Mouse (Mus musculus) myocyte (in vitro differentiated cells): ENCODE data around the gene Nlrc3. TPM values are rescaled to one million over a fixed set of nuclear protein-coding genes. Genes with fewer than 3 reads are reported as not detected.

Source experiments
- H3K27me3 ChIP-seq: one replicate; pipeline ENCODE4 v1.6.1; 2011; ENCODE audit not compliant: control insufficient read depth, insufficient read depth, insufficient read length
- H3K36me3 ChIP-seq: one replicate; pipeline ENCODE4 v1.6.1; 2011; ENCODE audit not compliant: control insufficient read depth, insufficient read depth
- H3K4me2 ChIP-seq: one replicate; pipeline ENCODE4 v1.6.1; 2011; ENCODE audit warnings: low read depth, control low read depth
- H3K4me3 ChIP-seq: one replicate; pipeline ENCODE4 v1.5.1; 2011; ENCODE audit warnings: mild to moderate bottlenecking, control low read depth, moderate library complexity
- H3K79me2 ChIP-seq: one replicate; pipeline ENCODE4 v1.6.1; 2011; ENCODE audit not compliant: control insufficient read depth, insufficient read depth
- H3ac ChIP-seq: one replicate; pipeline ENCODE4 v1.6.1; 2011; ENCODE audit not compliant: control insufficient read depth, insufficient read length
- CEBPB ChIP-seq: IDR thresholded peaks from 2 replicates; pipeline ENCODE4 v1.6.1; 2011; ENCODE audit warnings: mild to moderate bottlenecking, moderate library complexity; ENCODE audit not compliant: poor library complexity, insufficient read depth, severe bottlenecking
- E2F4 ChIP-seq: IDR thresholded peaks from one replicate; pipeline ENCODE4 v1.6.1; 2011; ENCODE audit warnings: mild to moderate bottlenecking, control low read depth, moderate library complexity; ENCODE audit not compliant: insufficient read depth
- MAX ChIP-seq: IDR thresholded peaks from one replicate; pipeline ENCODE4 v1.6.1; 2011; ENCODE audit warnings: low read depth, mild to moderate bottlenecking, control low read depth
- MYOD1 ChIP-seq, 3 experiments: IDR thresholded peaks; one replicate each; pipeline ENCODE4 v1.6.1; 2011; ENCODE audit warnings: control low read depth in 2 of 3, low read depth in 2 of 3, mild to moderate bottlenecking in 2 of 3, moderate library complexity in 1 of 3; ENCODE audit not compliant: insufficient read length in 2 of 3, control insufficient read depth in 1 of 3
- MYOG ChIP-seq, 3 experiments: IDR thresholded peaks; one replicate each; pipeline ENCODE4 v1.6.1; 2011; ENCODE audit warnings: control low read depth in 2 of 3, low read depth in 2 of 3, mild to moderate bottlenecking in 2 of 3; ENCODE audit not compliant: insufficient read length in 2 of 3, control insufficient read depth in 1 of 3, insufficient read depth in 1 of 3
- POLR2A ChIP-seq: IDR thresholded peaks from one replicate; pipeline ENCODE4 v1.6.1; 2011; ENCODE audit warnings: low read depth, mild to moderate bottlenecking, control low read depth, moderate library complexity; ENCODE audit not compliant: insufficient read length
- POLR2AphosphoS2 ChIP-seq: IDR thresholded peaks from one replicate; pipeline ENCODE4 v1.6.1; 2011; ENCODE audit warnings: low read depth, control low read depth; ENCODE audit not compliant: insufficient read length
- REST ChIP-seq: IDR thresholded peaks from one replicate; pipeline ENCODE4 v1.6.1; 2011; ENCODE audit warnings: mild to moderate bottlenecking, control low read depth, moderate library complexity; ENCODE audit not compliant: insufficient read depth, insufficient read length
- SRF ChIP-seq: IDR thresholded peaks from one replicate; pipeline ENCODE4 v1.6.1; 2011; ENCODE audit warnings: low read depth; ENCODE audit not compliant: control insufficient read depth, insufficient read length
- TCF12 ChIP-seq: IDR thresholded peaks from one replicate; pipeline ENCODE4 v1.6.1; 2011; ENCODE audit warnings: mild to moderate bottlenecking, control low read depth; ENCODE audit not compliant: poor library complexity, insufficient read depth, severe bottlenecking
- TCF3 ChIP-seq: IDR thresholded peaks from one replicate; pipeline ENCODE4 v1.6.1; 2011; ENCODE audit warnings: low read depth, control low read depth; ENCODE audit not compliant: insufficient read length
- USF1 ChIP-seq: IDR thresholded peaks from one replicate; pipeline ENCODE4 v1.6.1; 2011; ENCODE audit warnings: low read depth, mild to moderate bottlenecking, control low read depth, moderate library complexity
- polyA plus RNA-seq: library from polyadenylated mRNA; unstranded; fragments of >200 nt; fragmentation: generic; extraction: Trizol; gene quantifications from one replicate; pipeline ENCODE4 v1.2.1, GENCODE M21; 2012; ENCODE audit warnings: missing spikeins

The Nlrc3 gene
- polyA plus RNA-seq, 1 experiment, result 1.3 TPM

DNA sequence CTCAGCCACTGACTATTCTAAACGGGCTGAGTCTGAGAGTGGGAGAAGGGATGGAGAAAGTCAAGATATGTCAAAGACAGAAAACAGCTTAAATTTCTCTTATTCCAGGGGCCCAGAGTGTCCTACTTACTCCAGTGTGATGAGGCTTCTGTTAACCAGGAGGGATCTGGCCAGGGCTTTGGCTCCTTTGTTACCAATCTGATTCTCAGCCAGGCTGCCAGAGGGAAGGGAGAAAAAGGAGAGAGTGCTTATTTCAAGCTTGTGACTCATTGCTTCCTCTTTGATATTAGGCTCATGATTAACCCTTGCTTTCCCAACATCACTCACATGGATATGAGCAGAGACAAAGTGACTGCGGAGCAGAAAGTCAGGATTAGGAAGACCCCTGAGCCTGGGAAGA, 17.2 kb downstream of the Nlrc3 start:
- H3ac ChIP-seq, result no peak overlapping the region

DNA sequence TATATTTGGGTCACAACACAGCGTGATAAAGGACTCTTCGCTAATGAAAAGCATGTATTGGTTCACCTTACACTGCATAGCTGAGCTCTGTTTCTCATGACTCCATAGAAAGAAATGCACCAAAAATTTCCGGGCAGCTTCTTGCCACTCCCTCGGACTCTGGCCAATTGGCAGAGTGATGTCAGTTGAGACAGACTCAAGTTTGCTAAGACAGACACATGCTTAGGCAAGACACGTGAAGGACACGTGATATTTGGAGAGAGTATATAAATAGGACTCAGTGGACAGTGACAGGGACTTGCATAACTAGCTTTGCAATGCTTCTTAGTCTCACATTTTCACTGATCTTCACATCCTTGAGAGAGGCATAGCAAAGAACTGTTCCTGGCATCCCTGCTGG, 20.1 kb downstream of the Nlrc3 start:
- Histone ChIP-seq H3K4me3 (no peak overlapping the region), H3K79me2 (no peaks in the 10 kb centered on the region), H3K36me3 (no peaks in the 10 kb centered on the region), H3ac (no peak overlapping the region), H3K27me3 (no peaks in the 10 kb centered on the region), H3K4me2 (peak overlapping the region; percentile 34)
- TF ChIP-seq USF1 (peak; percentile 93), E2F4 (no peak), CEBPB (0 out of 2 replicates have a peak, but pooled peaks have one; percentile 35), MAX (peak; percentile 65)

More for the DNA sequence above, 17.2 kb downstream of the Nlrc3 start:
- peak overlapping the region; percentile 56 for H3K4me2 ChIP-seq
- H3K27me3 ChIP-seq, result no peaks in the 10 kb centered on the region
- no peaks in the 10 kb centered on the region for H3K79me2 ChIP-seq
- no peaks in the 10 kb centered on the region for H3K36me3 ChIP-seq
- TF ChIP-seq MAX, result no peak
- no peak for TF ChIP-seq MYOG (IDR thresholded peaks at IDR 0.05; ENCODE audit: control insufficient read depth in 1 of 3, insufficient read depth in 1 of 3, insufficient read length in 2 of 3, low read depth in 2 of 3)
- no peak for TF ChIP-seq POLR2AphosphoS2
- no peak for TF ChIP-seq TCF3
- TF ChIP-seq E2F4, result no peak
- no peak for TF ChIP-seq MYOD1 (IDR thresholded peaks at IDR 0.05; ENCODE audit: control insufficient read depth in 1 of 3, insufficient read length in 2 of 3, low read depth in 2 of 3)
- no peak for TF ChIP-seq USF1
- no peak for TF ChIP-seq POLR2A
- no peak for TF ChIP-seq TCF12
- no peak for TF ChIP-seq SRF
- no peak for TF ChIP-seq REST
- H3K4me3 ChIP-seq, result no peak overlapping the region

- Histone ChIP-seq H3ac (no peak overlapping the region), H3K4me3 (no peak overlapping the region), H3K4me2 (no peak overlapping the region), H3K36me3 (no peaks in the 10 kb centered on the region), H3K27me3 (no peaks in the 10 kb centered on the region), H3K79me2 (no peaks in the 10 kb centered on the region)
- TF ChIP-seq MAX (no peak), TCF3 (no peak), TCF12 (no peak)
These were observed 25.3 kb downstream of the Nlrc3 start for GRCm38 (mm10) chr16:3951141-3951540.

DNA sequence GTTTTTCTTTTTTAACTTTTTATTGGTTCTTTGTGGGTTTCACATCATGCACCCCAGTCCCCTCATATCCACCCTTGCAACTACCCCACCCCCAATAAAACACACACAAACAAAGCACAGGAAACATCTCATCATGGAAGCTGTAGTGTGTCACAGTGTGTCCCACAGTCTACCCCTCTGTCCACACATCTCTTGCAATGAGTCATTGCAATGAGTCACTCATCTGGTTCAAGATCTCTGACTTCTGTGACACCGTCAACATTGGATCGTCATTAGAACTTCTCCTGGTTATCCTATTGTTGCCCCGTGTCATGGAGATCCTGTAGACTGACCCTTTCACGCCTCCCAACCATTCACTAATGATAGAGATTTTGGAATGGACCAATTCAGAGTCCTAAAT, 41.7 kb downstream of the Nlrc3 start:
- Histone ChIP-seq H3K36me3 (peaks cover 9% of the 10 kb centered on the region), H3K4me3 (no peak overlapping the region), H3K27me3 (no peaks in the 10 kb centered on the region), H3K4me2 (no peak overlapping the region), H3K79me2 (no peaks in the 10 kb centered on the region), H3ac (no peak overlapping the region)
- TF ChIP-seq TCF3 (no peak), POLR2AphosphoS2 (no peak), CEBPB (no peak), REST (no peak), SRF (no peak)

GRCm38 (mm10) chr16:3934091-3934490, 42.3 kb downstream of the Nlrc3 start:
- H3ac ChIP-seq, result no peak overlapping the region
- H3K36me3 ChIP-seq, result peaks cover 9% of the 10 kb centered on the region

DNA sequence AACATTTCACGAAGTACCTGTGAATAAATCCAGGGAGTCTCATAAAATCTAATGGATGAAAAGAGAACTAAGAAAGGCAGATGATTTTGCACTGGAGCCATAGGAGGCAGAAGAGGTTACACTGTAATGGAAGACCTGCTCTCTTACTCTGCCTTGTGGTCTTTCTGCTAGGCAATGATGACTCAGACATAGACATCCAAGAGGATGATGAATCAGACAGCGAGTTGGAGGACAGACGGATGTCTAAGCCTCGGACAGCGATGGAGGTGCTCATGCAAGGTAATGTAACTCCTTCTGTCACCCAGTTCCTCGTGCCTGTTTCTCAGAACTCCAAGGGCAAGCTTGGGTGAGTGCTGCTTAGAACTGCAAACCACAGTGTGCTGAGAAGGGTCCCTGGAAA, 42.9 kb downstream of the Nlrc3 start:
- Histone ChIP-seq H3K4me2 (no peak overlapping the region), H3K79me2 (no peaks in the 10 kb centered on the region), H3K4me3 (no peak overlapping the region), H3ac (no peak overlapping the region), H3K36me3 (peaks cover 9% of the 10 kb centered on the region), H3K27me3 (no peaks in the 10 kb centered on the region)
- TF ChIP-seq SRF (no peak), MYOD1 (IDR thresholded peaks at IDR 0.05; ENCODE audit: control insufficient read depth in 1 of 3, insufficient read length in 2 of 3, low read depth in 2 of 3) (no peak), CEBPB (0 out of 2 replicates have a peak, but pooled peaks have one; percentile 47), TCF3 (no peak), E2F4 (no peak)

More at GRCm38 (mm10) chr16:3934091-3934490, 42.3 kb downstream of the Nlrc3 start:
- Histone ChIP-seq H3K27me3 (no peaks in the 10 kb centered on the region), H3K4me2 (no peak overlapping the region), H3K4me3 (no peak overlapping the region), H3K79me2 (no peaks in the 10 kb centered on the region)
- TF ChIP-seq MAX (no peak), SRF (no peak)
